Comparison of ENCODE assay signal across 8 mouse cellular contexts in genomic region chr11:74926388-74927005, GRCm38 (mm10). TPM values are rescaled to one million over a fixed set of nuclear protein-coding genes. Genes with fewer than 3 reads are reported as not detected.
DNase-seq lines count a peak whose midpoint lies in the region; ATAC-seq and TF ChIP-seq lines count a peak whose summit lies in the region.

No protein-coding gene starts in this region.

- H3K36me3 ChIP-seq in forebrain, embryonic 10.5 days (replicated peaks): peaks cover 32% of the 10 kb centered on the region
- H3K36me3 ChIP-seq in hindbrain, embryonic 15.5 days: peaks cover 6% of the 10 kb centered on the region; the same call in 1 of the 2 replicates
- H3K36me3 ChIP-seq in liver, embryonic 12.5 days: peaks cover 20% of the 10 kb centered on the region
- 0 out of 2 replicates have a peak, but pooled peaks cover 4% of the 10 kb centered on the region for H3K36me3 ChIP-seq in neural tube, embryonic 14.5 days (ENCODE audit: control insufficient read depth, insufficient read depth, low read length)

- no peaks in the 10 kb centered on the region for H3K9me3 ChIP-seq in forebrain, embryonic 10.5 days
- no peaks in the 10 kb centered on the region for H3K9me3 ChIP-seq in hindbrain, embryonic 15.5 days
- no peaks in the 10 kb centered on the region for H3K9me3 ChIP-seq in liver, embryonic 12.5 days (replicated peaks)
- H3K9me3 ChIP-seq in neural tube, embryonic 14.5 days (ENCODE audit: control insufficient read depth, low read length): no peaks in the 10 kb centered on the region

- peak; percentile 17 for ATAC-seq in Patski
- no peak for ATAC-seq in hindbrain, embryonic 15.5 days (ENCODE audit: low FRiP score, low read depth)
- ATAC-seq in liver, embryonic 12.5 days: no peak; the same call in 1 of the 2 replicates
- 0 out of 2 replicates have a peak, but pooled peaks have one; percentile 1 for ATAC-seq in neural tube, embryonic 14.5 days (ENCODE audit: low read depth)

- intact Hi-C loops in left cerebral cortex, postnatal 10 days (cut with DNase I): no loop called here

- H3K4me1 ChIP-seq in cerebellum, adult 2 months (ENCODE audit: control insufficient read depth, insufficient read depth, low read length): no peaks in the 10 kb centered on the region
- H3K4me1 ChIP-seq in forebrain, embryonic 10.5 days: peaks cover 22% of the 10 kb centered on the region
- peaks cover 28% of the 10 kb centered on the region for H3K4me1 ChIP-seq in hindbrain, embryonic 15.5 days (replicated peaks)
- H3K4me1 ChIP-seq in liver, embryonic 12.5 days: peaks cover 45% of the 10 kb centered on the region
- peaks cover 11% of the 10 kb centered on the region; the same call in 1 of the 2 replicates for H3K4me1 ChIP-seq in neural tube, embryonic 14.5 days (ENCODE audit: control insufficient read depth, insufficient read depth, low read length)

- H3K4me2 ChIP-seq in hindbrain, embryonic 15.5 days: peak overlapping the region; percentile 64
- H3K4me2 ChIP-seq in liver, embryonic 12.5 days: peak overlapping the region; percentile 82
- peak overlapping the region; percentile 67 for H3K4me2 ChIP-seq in neural tube, embryonic 14.5 days (ENCODE audit: low read depth, low read length)

- no peak for TF ChIP-seq POLR2A in cerebellum, adult 2 months (IDR thresholded peaks at IDR 0.05; ENCODE audit: borderline replicate concordance, insufficient read depth, low read length)

- POLR2A ChIA-PET in Patski (lab: Charles Lee): interaction anchor here (0.5 to 1.6 kb wide), 4 partner anchors 29 to 47 kb away, joined by 3 to 4 read pairs (median 3); partner anchors contain the start of genes Sgsm2 and Tsr1

- TF ChIP-seq CTCF in cerebellum, adult 2 months (IDR thresholded peaks at IDR 0.05; ENCODE audit: borderline replicate concordance, insufficient read depth, low read depth, low read length): no peak
- TF ChIP-seq CTCF in Patski (IDR thresholded peaks at IDR 0.05): no peak

- DNase-seq in cerebellum, adult 2 months: no peak
- no peak for DNase-seq in cerebellum, adult 11-12 months
- peak; percentile 51 for DNase-seq in Patski (ENCODE audit: low read depth, low spot score)
- no peak for DNase-seq in forebrain, embryonic 10.5 days (ENCODE audit: extremely low spot score, low spot score)
- no peak for DNase-seq in left cerebral cortex, postnatal 10 days (ENCODE audit: extremely low spot score in 1 of 2, low spot score in 2 of 2)

- peak overlapping the region; percentile 70 for H3K4me3 ChIP-seq in cerebellum, adult 2 months (replicated peaks; ENCODE audit: insufficient read depth, low read depth, low read length)
- peak overlapping the region; percentile 97 for H3K4me3 ChIP-seq in forebrain, embryonic 10.5 days
- H3K4me3 ChIP-seq in hindbrain, embryonic 15.5 days: peak overlapping the region; percentile 84
- peak overlapping the region; percentile 98 for H3K4me3 ChIP-seq in liver, embryonic 12.5 days
- peak overlapping the region; percentile 90 for H3K4me3 ChIP-seq in neural tube, embryonic 14.5 days (ENCODE audit: low read depth, low read length)

- no peaks in the 10 kb centered on the region for H3K27me3 ChIP-seq in cerebellum, adult 2 months (ENCODE audit: control insufficient read depth, insufficient read depth, low read length)
- H3K27me3 ChIP-seq in Patski: no peaks in the 10 kb centered on the region
- no peaks in the 10 kb centered on the region for H3K27me3 ChIP-seq in forebrain, embryonic 10.5 days (ENCODE audit: poor library complexity, severe bottlenecking)
- no peaks in the 10 kb centered on the region for H3K27me3 ChIP-seq in hindbrain, embryonic 15.5 days
- H3K27me3 ChIP-seq in liver, embryonic 12.5 days (replicated peaks): no peaks in the 10 kb centered on the region
- no peaks in the 10 kb centered on the region for H3K27me3 ChIP-seq in neural tube, embryonic 14.5 days (ENCODE audit: control insufficient read depth, insufficient read depth, low read length)

- CTCF ChIA-PET in Patski (lab: Charles Lee): interaction anchor here (1.5 kb wide), 1 partner anchor 31 kb away, joined by 4 read pairs; no protein-coding TSS in a partner anchor

- in situ Hi-C loops in Patski (cut with MboI; ENCODE audit: low pct_unique_long_range_greater_than_20kb): no loop called here

- 5% methylated on average over 11 of the region's 11 CpGs for WGBS in cerebellum, adult 2 months
- 9% methylated on average over 11 of the region's 11 CpGs for WGBS in forebrain, embryonic 10.5 days
- 10% methylated on average over 11 of the region's 11 CpGs for WGBS in hindbrain, embryonic 15.5 days
- 3% methylated on average over 11 of the region's 11 CpGs for WGBS in liver, embryonic 12.5 days (ENCODE audit: insufficient replicate concordance)
- 9% methylated on average over 11 of the region's 11 CpGs for WGBS in neural tube, embryonic 14.5 days

- H3K27ac ChIP-seq in cerebellum, adult 2 months (ENCODE audit: insufficient read depth, low read length): peak overlapping the region; percentile 54; the same call in 1 of the 2 replicates
- peak overlapping the region; percentile 95 for H3K27ac ChIP-seq in forebrain, embryonic 10.5 days
- peak overlapping the region; percentile 98 for H3K27ac ChIP-seq in hindbrain, embryonic 15.5 days (replicated peaks)
- peak overlapping the region; percentile 98 for H3K27ac ChIP-seq in liver, embryonic 12.5 days
- H3K27ac ChIP-seq in neural tube, embryonic 14.5 days (ENCODE audit: low read depth, low read length): peak overlapping the region; percentile 97

- peak overlapping the region; percentile 70 for H3K9ac ChIP-seq in hindbrain, embryonic 15.5 days
- peak overlapping the region; percentile 95 for H3K9ac ChIP-seq in liver, embryonic 12.5 days
- peak overlapping the region; percentile 84 for H3K9ac ChIP-seq in neural tube, embryonic 14.5 days (replicated peaks; ENCODE audit: low read depth, low read length)

RNA-seq across cellular contexts. Expression of gene Srr, which starts 0.7 kb away (rescaled TPM):
- polyA plus RNA-seq in cerebellum, adult 2 months (2012; rRNA removed): 36.5 and 37.8 TPM in 2 replicates
- polyA plus RNA-seq in Patski (2021): 28.5 TPM
- 15.6 and 16.7 TPM in 2 replicates for polyA plus RNA-seq in forebrain, embryonic 10.5 days (2016; fragmentation: Nextera tagmentation; extraction: Ambion mirVana)
- polyA plus RNA-seq in hindbrain, embryonic 15.5 days (2015; fragmentation: Nextera tagmentation; extraction: Ambion mirVana): 36.3 and 38.3 TPM in 2 replicates
- polyA plus RNA-seq in liver, embryonic 12.5 days (2016; fragmentation: Nextera tagmentation; extraction: Ambion mirVana): 4.9 and 6.5 TPM in 2 replicates
- 41.6 and 45.8 TPM in 2 replicates for polyA plus RNA-seq in neural tube, embryonic 14.5 days (2014; fragmentation: Nextera tagmentation; extraction: Ambion mirVana)
- 100 to 1,000 TPM in 1 of 2 experiments, 10 to 100 TPM in 1; 99.9 to 101 TPM for total RNA-seq in left cerebral cortex, postnatal 10 days (2021)

RNA-seq across cellular contexts. Expression of gene Smg6, which starts 0.9 kb away (rescaled TPM):
- polyA plus RNA-seq in cerebellum, adult 2 months (2012; rRNA removed): 31.1 and 31.6 TPM in 2 replicates
- polyA plus RNA-seq in Patski (2021): 20.5 TPM
- 18.3 and 18.5 TPM in 2 replicates for polyA plus RNA-seq in forebrain, embryonic 10.5 days (2016; fragmentation: Nextera tagmentation; extraction: Ambion mirVana)
- polyA plus RNA-seq in hindbrain, embryonic 15.5 days (2015; fragmentation: Nextera tagmentation; extraction: Ambion mirVana): 13.5 and 14.1 TPM in 2 replicates
- polyA plus RNA-seq in liver, embryonic 12.5 days (2016; fragmentation: Nextera tagmentation; extraction: Ambion mirVana): 7.7 and 7.8 TPM in 2 replicates
- 13.7 and 15.7 TPM in 2 replicates for polyA plus RNA-seq in neural tube, embryonic 14.5 days (2014; fragmentation: Nextera tagmentation; extraction: Ambion mirVana)
- 10 to 100 TPM; 21.8 to 24.9 TPM for total RNA-seq in left cerebral cortex, postnatal 10 days (2021)

RNA-seq across cellular contexts. Expression of gene Tsr1, which starts 28.6 kb away (rescaled TPM):
- 16.1 and 17.4 TPM in 2 replicates for polyA plus RNA-seq in cerebellum, adult 2 months (2012; rRNA removed)
- polyA plus RNA-seq in Patski (2021): 38.2 TPM
- polyA plus RNA-seq in forebrain, embryonic 10.5 days (2016; fragmentation: Nextera tagmentation; extraction: Ambion mirVana): 63.0 and 66.1 TPM in 2 replicates
- 26.5 and 29.0 TPM in 2 replicates for polyA plus RNA-seq in hindbrain, embryonic 15.5 days (2015; fragmentation: Nextera tagmentation; extraction: Ambion mirVana)
- 45.5 and 47.1 TPM in 2 replicates for polyA plus RNA-seq in liver, embryonic 12.5 days (2016; fragmentation: Nextera tagmentation; extraction: Ambion mirVana)
- polyA plus RNA-seq in neural tube, embryonic 14.5 days (2014; fragmentation: Nextera tagmentation; extraction: Ambion mirVana): 27.9 and 40.6 TPM in 2 replicates
- total RNA-seq in left cerebral cortex, postnatal 10 days (2021): 10 to 100 TPM; 36.4 to 38.5 TPM

RNA-seq across cellular contexts. Expression of gene Sgsm2, which starts 29.6 kb away (rescaled TPM):
- polyA plus RNA-seq in cerebellum, adult 2 months (2012; rRNA removed): 29.0 and 30.7 TPM in 2 replicates
- polyA plus RNA-seq in Patski (2021): 27.0 TPM
- 6.5 and 6.8 TPM in 2 replicates for polyA plus RNA-seq in forebrain, embryonic 10.5 days (2016; fragmentation: Nextera tagmentation; extraction: Ambion mirVana)
- 25.9 and 29.9 TPM in 2 replicates for polyA plus RNA-seq in hindbrain, embryonic 15.5 days (2015; fragmentation: Nextera tagmentation; extraction: Ambion mirVana)
- 2.6 and 2.9 TPM in 2 replicates for polyA plus RNA-seq in liver, embryonic 12.5 days (2016; fragmentation: Nextera tagmentation; extraction: Ambion mirVana)
- polyA plus RNA-seq in neural tube, embryonic 14.5 days (2014; fragmentation: Nextera tagmentation; extraction: Ambion mirVana): 25.3 and 28.7 TPM in 2 replicates
- 10 to 100 TPM; 60.5 to 65.2 TPM for total RNA-seq in left cerebral cortex, postnatal 10 days (2021)

Comparison
In these comparisons a context has a peak if more than half of its experiments do, and no peak if none do; other contexts are left out.
1. ATAC-seq: peak in Patski (single experiment) and neural tube, embryonic 14.5 days (single experiment); none in hindbrain, embryonic 15.5 days (single experiment) and liver, embryonic 12.5 days (single experiment).
2. Peak in every context shown above with its lines, with median percentiles within 50 percentile points of each other: H3K27ac ChIP-seq, H3K4me3 ChIP-seq, H3K4me2 ChIP-seq and H3K9ac ChIP-seq.